Mouse (Mus musculus) embryonic facial prominence, embryonic 11.5 days (tissue): ENCODE measurements around the gene Rbbp8nl. TPM values are rescaled to one million over a fixed set of nuclear protein-coding genes. Genes with fewer than 3 reads are reported as not detected.

Experiments
- ATAC-seq: fragments of 200-750 bp; cut with Nextera tagmentation; replicated peaks from 2 replicates; pipeline ENCODE4 v1.8.0; 2017; ENCODE audit warnings: low read depth; ENCODE audit not compliant: insufficient number of reproducible peaks, low FRiP score, low TSS enrichment
- DNase-seq: peaks from one replicate; pipeline ENCODE4 v3.0.0-alpha.2; 2015; ENCODE audit warnings: low spot score
- H3K27ac ChIP-seq: fragments of 300-500 bp; sonication (generic); replicated peaks from 2 replicates; pipeline ENCODE4 v1.5.1; 2014; ENCODE audit warnings: mild to moderate bottlenecking, low read depth, low read length, control low read depth
- H3K27me3 ChIP-seq: fragments of 300-500 bp; sonication (generic); 2 replicates; pipeline ENCODE4 v1.6.1; 2014; ENCODE audit warnings: mild to moderate bottlenecking, low read length, moderate library complexity, mixed read lengths; ENCODE audit not compliant: control insufficient read depth, insufficient read depth
- H3K36me3 ChIP-seq: fragments of 300-500 bp; sonication (generic); replicated peaks from 2 replicates; pipeline ENCODE4 v1.6.1; 2014; ENCODE audit warnings: low read depth, mild to moderate bottlenecking, low read length, moderate library complexity, mixed read lengths; ENCODE audit not compliant: control insufficient read depth, insufficient read depth
- H3K4me1 ChIP-seq: fragments of 300-500 bp; sonication (generic); 2 replicates; pipeline ENCODE4 v1.6.1; 2014; ENCODE audit warnings: low read length, mixed read lengths; ENCODE audit not compliant: control insufficient read depth, insufficient read depth
- H3K4me2 ChIP-seq: fragments of 300-500 bp; sonication (generic); 2 replicates; pipeline ENCODE4 v1.6.1; 2014; ENCODE audit warnings: low read depth, mild to moderate bottlenecking, control low read depth, low read length, moderate library complexity
- H3K4me3 ChIP-seq: fragments of 300-500 bp; sonication (generic); 2 replicates; pipeline ENCODE4 v1.5.1; 2014; ENCODE audit warnings: low read depth, low read length, control low read depth
- H3K9ac ChIP-seq: fragments of 300-500 bp; sonication (generic); replicated peaks from 2 replicates; pipeline ENCODE4 v1.6.1; 2014; ENCODE audit warnings: mild to moderate bottlenecking, control low read depth, low read length
- H3K9me3 ChIP-seq: fragments of 300-500 bp; sonication (generic); replicated peaks from 2 replicates; pipeline ENCODE4 v1.6.1; 2016; ENCODE audit warnings: mild to moderate bottlenecking, low read length, inconsistent platforms, mixed read lengths; ENCODE audit not compliant: control insufficient read depth
- WGBS: fragments of 180-500 bp; shearing (Covaris S2); extraction: QIAGEN DNeasy Blood & Tissue Kit; methylation state at CpG from one replicate; pipeline ENCODE4 v1.1.7; 2014; 5-methylcytosine and 5-hydroxymethylcytosine counted together
- polyA plus RNA-seq: library from polyadenylated mRNA; unstranded; fragments of >200 nt; fragmentation: Nextera tagmentation; extraction: Ambion mirVana; gene quantifications from 2 replicates; pipeline ENCODE4 v1.2.1, GENCODE M21; 2014

Rbbp8nl gene
- polyA plus RNA-seq, 1 experiment from 2014 or later = 0.20 TPM

DNA sequence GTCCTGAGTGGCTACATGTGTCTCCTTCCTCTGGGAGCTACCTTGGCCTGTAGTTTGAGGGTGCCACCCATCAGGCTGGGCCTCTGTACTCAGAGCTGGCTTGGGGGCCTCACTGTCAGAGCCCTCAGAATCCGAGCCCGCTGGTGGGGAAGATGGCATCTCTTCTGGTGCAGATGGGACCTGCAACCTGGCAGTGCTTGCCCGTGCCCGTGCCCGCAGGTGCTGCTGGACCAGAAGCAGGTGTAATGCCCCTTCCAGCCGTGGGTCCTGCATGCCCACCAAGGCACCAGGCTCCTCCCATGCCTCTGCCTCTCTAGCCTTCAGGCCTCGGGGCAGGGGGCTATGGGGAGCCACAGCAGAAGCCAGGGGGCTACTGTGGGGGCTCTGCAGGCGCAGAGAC, 10.4 kb downstream of the Rbbp8nl start:
- no peaks in the 10 kb centered on the region for H3K27me3 ChIP-seq
- H3K9ac ChIP-seq = no peak overlapping the region
- no peak overlapping the region for H3K4me3 ChIP-seq
- H3K36me3 ChIP-seq = no peaks in the 10 kb centered on the region
- H3K9me3 ChIP-seq = no peaks in the 10 kb centered on the region
- DNase-seq (no peak), ATAC-seq (no peak)
- H3K4me2 ChIP-seq = no peak overlapping the region
- WGBS = 85% methylated on average over 8 of the region's 8 CpGs
- no peak overlapping the region for H3K27ac ChIP-seq
- peaks cover 2% of the 10 kb centered on the region; the same call in 1 of the 2 replicates for H3K4me1 ChIP-seq

DNA sequence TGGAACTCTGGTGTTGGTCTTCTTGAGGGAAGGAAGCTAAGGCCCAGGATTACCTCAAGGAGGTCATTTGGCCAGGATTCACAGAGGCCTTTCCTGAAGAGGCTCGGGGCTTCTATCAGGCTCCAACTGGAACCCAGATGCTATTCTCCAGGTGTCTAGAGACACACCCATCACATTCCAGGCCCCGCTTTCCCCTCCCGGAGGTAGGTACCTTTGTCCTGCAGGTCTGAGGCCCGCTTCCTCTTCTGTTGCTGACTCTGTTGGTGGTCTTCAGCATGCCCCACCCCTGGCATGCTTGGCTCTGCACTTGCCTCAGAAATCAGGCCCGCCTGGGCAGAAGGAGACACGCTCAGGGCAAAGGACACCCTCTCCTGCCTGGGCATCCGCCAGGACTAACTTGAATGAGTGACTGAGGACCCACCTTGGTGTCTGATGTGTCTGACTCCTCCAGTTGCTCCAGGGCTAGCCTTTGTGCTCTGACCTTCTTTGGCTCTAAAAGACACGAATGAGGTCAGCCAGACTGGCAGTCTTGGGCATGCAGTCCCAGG, 11.8 kb downstream of the Rbbp8nl start:
- WGBS = 70% methylated on average over 8 of the region's 8 CpGs
- ATAC-seq = no peak
- Histone ChIP-seq H3K27ac (no peak overlapping the region), H3K4me2 (no peak overlapping the region), H3K4me3 (no peak overlapping the region), H3K9ac (no peak overlapping the region), H3K4me1 (peaks cover 2% of the 10 kb centered on the region; the same call in 1 of the 2 replicates), H3K9me3 (no peaks in the 10 kb centered on the region), H3K27me3 (no peaks in the 10 kb centered on the region), H3K36me3 (no peaks in the 10 kb centered on the region)
- DNase-seq = no peak

DNA sequence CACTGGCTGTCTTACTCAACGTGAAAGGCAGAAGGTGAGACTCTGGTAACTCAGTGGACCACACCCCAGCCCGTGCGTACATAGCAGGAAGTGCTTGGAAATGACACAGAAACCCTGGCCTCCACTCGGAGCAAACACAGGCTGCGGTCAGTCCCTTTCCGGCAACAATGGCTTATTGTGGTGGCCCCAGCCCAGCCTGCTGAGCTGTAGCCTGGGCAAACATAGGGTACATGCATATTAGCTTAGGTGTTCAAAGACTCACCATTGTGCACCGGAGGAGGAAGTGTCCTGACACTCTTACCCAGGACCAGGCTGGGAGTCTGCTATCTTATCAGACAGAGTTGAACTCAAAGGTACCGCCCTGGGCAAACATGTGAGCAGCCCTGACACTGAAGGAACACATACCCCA, 12.8 kb downstream of the Rbbp8nl start:
- no peak overlapping the region for H3K9ac ChIP-seq
- H3K9me3 ChIP-seq = no peaks in the 10 kb centered on the region
- H3K4me3 ChIP-seq = no peak overlapping the region
- no peak overlapping the region for H3K4me2 ChIP-seq
- no peak overlapping the region for H3K27ac ChIP-seq
- 42% methylated on average over 8 of the region's 8 CpGs for WGBS
- ATAC-seq = no peak
- H3K27me3 ChIP-seq = no peaks in the 10 kb centered on the region
- no peak for DNase-seq
- peaks cover 6% of the 10 kb centered on the region; the same call in 1 of the 2 replicates for H3K4me1 ChIP-seq
- H3K36me3 ChIP-seq = no peaks in the 10 kb centered on the region

GRCm38 (mm10) chr2:180276385-180276784, 13.3 kb downstream of the Rbbp8nl start:
- Histone ChIP-seq H3K4me1 (peaks cover 6% of the 10 kb centered on the region; the same call in 1 of the 2 replicates), H3K4me3 (no peak overlapping the region), H3K9me3 (no peaks in the 10 kb centered on the region), H3K27me3 (no peaks in the 10 kb centered on the region), H3K27ac (no peak overlapping the region), H3K9ac (no peak overlapping the region), H3K4me2 (no peak overlapping the region), H3K36me3 (no peaks in the 10 kb centered on the region)
- DNase-seq (no peak), ATAC-seq (no peak)
- 51% methylated on average over 4 of the region's 4 CpGs for WGBS

DNA sequence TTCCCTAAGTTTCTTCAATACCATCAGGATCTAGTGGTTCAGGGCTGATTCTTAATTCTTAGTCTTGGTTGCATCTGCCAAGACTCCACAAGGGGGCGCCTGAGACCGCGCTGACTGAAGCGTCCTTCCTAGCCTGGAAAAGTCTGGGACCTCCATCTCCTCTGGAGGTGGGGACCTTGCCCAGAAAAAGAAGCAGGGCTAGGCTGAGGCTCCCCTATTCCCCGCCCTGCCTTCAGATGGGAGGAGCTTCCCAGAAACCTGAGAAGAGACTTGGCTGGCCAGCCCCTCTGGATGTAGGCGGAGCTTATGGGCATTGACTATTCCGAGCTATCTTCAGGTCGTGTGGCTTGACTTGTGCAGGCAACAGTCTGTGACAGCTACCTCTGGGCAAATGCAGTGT, 13.8 kb downstream of the Rbbp8nl start:
- Histone ChIP-seq H3K9me3 (no peaks in the 10 kb centered on the region), H3K4me2 (no peak overlapping the region), H3K4me3 (no peak overlapping the region), H3K9ac (no peak overlapping the region), H3K36me3 (no peaks in the 10 kb centered on the region), H3K4me1 (peaks cover 6% of the 10 kb centered on the region; the same call in 1 of the 2 replicates), H3K27me3 (no peaks in the 10 kb centered on the region), H3K27ac (no peak overlapping the region)
- ATAC-seq = peak; percentile 36; the same call in 1 of the 2 replicates
- DNase-seq = peak; percentile 89
- 2% methylated on average over 8 of the region's 8 CpGs for WGBS

- DNase-seq = no peak
- WGBS = 86% methylated on average over 2 of the region's 2 CpGs
- H3K4me1 ChIP-seq = peaks cover 6% of the 10 kb centered on the region; the same call in 1 of the 2 replicates
Observed at GRCm38 (mm10) chr2:180274523-180274922, 15.2 kb downstream of the Rbbp8nl start.

GRCm38 (mm10) chr2:180273394-180274244, 16.1 kb downstream of the Rbbp8nl start, which contains the start of gene Cables2:
TSS of gene Cables2 (minus strand) at chr2:180273496.
- 10% methylated on average over 47 of the region's 68 CpGs for WGBS
- DNase-seq (peak; percentile 98), ATAC-seq (peak; percentile 93)
- Histone ChIP-seq H3K9ac (peak within 1 kb of the TSS; percentile 88), H3K4me1 (peaks cover 6% of the 10 kb centered on the region; the same call in 1 of the 2 replicates), H3K4me2 (peak within 1 kb of the TSS; percentile 88), H3K4me3 (peak within 1 kb of the TSS; percentile 84), H3K36me3 (no peaks in the 10 kb centered on the region), H3K27ac (no peak within 1 kb of the TSS), H3K27me3 (no peaks in the 10 kb centered on the region), H3K9me3 (no peaks in the 10 kb centered on the region)

More at GRCm38 (mm10) chr2:180274523-180274922, 15.2 kb downstream of the Rbbp8nl start:
- no peak overlapping the region for H3K27ac ChIP-seq
- H3K4me3 ChIP-seq = no peak overlapping the region
- H3K9ac ChIP-seq = no peak overlapping the region
- H3K27me3 ChIP-seq = no peaks in the 10 kb centered on the region
- H3K36me3 ChIP-seq = no peaks in the 10 kb centered on the region
- H3K9me3 ChIP-seq = no peaks in the 10 kb centered on the region
- no peak overlapping the region for H3K4me2 ChIP-seq
- no peak for ATAC-seq

DNA sequence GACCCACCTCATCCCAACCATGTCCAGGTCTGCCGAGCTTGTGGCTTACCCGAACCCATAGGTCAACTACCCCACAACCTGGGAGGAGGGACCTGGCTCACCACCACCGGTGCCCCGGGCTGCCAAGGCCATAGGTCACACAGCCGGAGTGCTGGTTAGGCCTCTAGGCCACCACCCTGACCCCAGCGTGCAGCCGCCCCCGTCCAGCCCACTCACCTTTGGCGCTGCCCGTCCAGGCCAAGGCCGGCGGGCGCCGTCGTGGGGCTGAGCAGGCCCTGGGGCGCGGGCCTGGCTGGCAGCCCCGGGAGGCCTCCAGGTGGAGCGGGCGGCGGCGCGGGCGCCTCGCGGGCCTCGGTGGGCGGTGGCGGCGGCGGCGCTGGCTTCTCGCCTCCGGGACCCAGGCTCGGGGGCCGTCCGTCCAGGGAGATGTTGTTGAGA, 16.8 kb downstream of the Rbbp8nl start:
- Histone ChIP-seq H3K9me3 (no peaks in the 10 kb centered on the region), H3K4me3 (peak overlapping the region; percentile 84), H3K27me3 (no peaks in the 10 kb centered on the region), H3K4me1 (peaks cover 6% of the 10 kb centered on the region; the same call in 1 of the 2 replicates), H3K4me2 (peak overlapping the region; percentile 88), H3K36me3 (no peaks in the 10 kb centered on the region), H3K27ac (no peak overlapping the region), H3K9ac (peak overlapping the region; percentile 88)
- peak; percentile 11 for ATAC-seq
- 0% methylated on average over 28 of the region's 37 CpGs for WGBS
- DNase-seq = peak; percentile 25
